Mouse (Mus musculus): ENCODE measurements at regions not wholly inside any gene's neighbourhood (a gene's known extent, or its start where the extent isn't known, plus 50 kb on each side); places are given as distances from the start of the nearest gene placed in this dataset.

GRCm38 (mm10) chr14:40758441-40758840 is 134.6 kb downstream of the Sh2d4b start:
- DNase-seq: peak; percentile 22

GRCm38 (mm10) chr14:40740541-40740940 is 152.5 kb downstream of the Sh2d4b start:
- DNase-seq: no peak

- no peak for DNase-seq
Measured at GRCm38 (mm10) chr14:40731861-40732260, 161.2 kb downstream of the Sh2d4b start.

- DNase-seq: no peak
Measured at GRCm38 (mm10) chr14:40708981-40709531, 184.0 kb downstream of the Sh2d4b start.

GRCm38 (mm10) chr14:40707419-40707818 is 185.6 kb downstream of the Sh2d4b start:
- DNase-seq: no peak

GRCm38 (mm10) chr14:40703451-40703850 is 189.6 kb downstream of the Sh2d4b start:
- DNase-seq: no peak

GRCm38 (mm10) chr14:40681711-40682110 is 211.4 kb downstream of the Sh2d4b start:
- DNase-seq: no peak

GRCm38 (mm10) chr14:40653558-40653957 is 239.5 kb downstream of the Sh2d4b start:
- DNase-seq: no peak

Data from retina, postnatal 1 day (tissue).